Mouse (Mus musculus) small intestine, adult 2 months (tissue): ENCODE results near the gene Tdrd9.

ENCODE experiments used
- CTCF ChIP-seq: fragments of 200-500 bp; IDR thresholded peaks from 2 replicates; pipeline ENCODE4 v1.5.1; 2012; ENCODE audit warnings: low read depth, mild to moderate bottlenecking, control low read depth, inconsistent platforms, low read length, moderate library complexity, mixed read lengths; ENCODE audit not compliant: insufficient replicate concordance, insufficient read length; ENCODE audit errors: extremely low read depth
- POLR2A ChIP-seq: fragments of 200-500 bp; IDR thresholded peaks from 2 replicates; pipeline ENCODE4 v1.6.1; 2012; ENCODE audit warnings: low read depth, mild to moderate bottlenecking, control low read depth, inconsistent platforms, low read length, moderate library complexity

- TF ChIP-seq POLR2A, result no peak
- no peak for TF ChIP-seq CTCF
Measured at GRCm38 (mm10) chr12:112025907-112026645, 54.7 kb downstream of the Tdrd9 start.
